Mouse (Mus musculus) liver, embryonic 16.5 days (tissue): Measurements from ENCODE around the gene Nmb. TPM values are rescaled to one million over a fixed set of nuclear protein-coding genes. Genes with fewer than 3 reads are reported as not detected.

Experiments used
- ATAC-seq: fragments of 200-750 bp; cut with Nextera tagmentation; 2 replicates; pipeline ENCODE4 v1.8.0; 2017; ENCODE audit warnings: low read depth, mild to moderate bottlenecking, moderate number of reproducible peaks, moderate library complexity
- H3K27ac ChIP-seq: fragments of 300-500 bp; sonication (generic); 2 replicates; pipeline ENCODE4 v1.5.1; 2014; ENCODE audit warnings: mild to moderate bottlenecking, low read length
- H3K27me3 ChIP-seq: fragments of 300-500 bp; sonication (generic); 2 replicates; pipeline ENCODE4 v1.6.1; 2014; ENCODE audit warnings: low read depth, low read length, mixed read lengths; ENCODE audit not compliant: control insufficient read depth, insufficient read depth
- H3K36me3 ChIP-seq: fragments of 300-500 bp; sonication (generic); 2 replicates; pipeline ENCODE4 v1.6.1; 2014; ENCODE audit warnings: mild to moderate bottlenecking; ENCODE audit not compliant: control insufficient read depth, insufficient read depth
- H3K4me1 ChIP-seq: fragments of 300-500 bp; sonication (generic); 2 replicates; pipeline ENCODE4 v1.6.1; 2014; ENCODE audit warnings: low read depth, low read length, mixed read lengths; ENCODE audit not compliant: control insufficient read depth
- H3K4me2 ChIP-seq: fragments of 300-500 bp; sonication (generic); 2 replicates; pipeline ENCODE4 v1.6.1; 2014; ENCODE audit warnings: low read depth, low read length, mixed read lengths
- H3K4me3 ChIP-seq: fragments of 300-500 bp; sonication (generic); 2 replicates; pipeline ENCODE4 v1.5.1; 2014; ENCODE audit warnings: low read depth, mild to moderate bottlenecking, low read length
- H3K9ac ChIP-seq: fragments of 300-500 bp; sonication (generic); 2 replicates; pipeline ENCODE4 v1.6.1; 2014; ENCODE audit warnings: low read depth, low read length
- H3K9me3 ChIP-seq: fragments of 300-500 bp; sonication (generic); replicated peaks from 2 replicates; pipeline ENCODE4 v1.6.1; 2016; ENCODE audit warnings: low read length; ENCODE audit not compliant: control insufficient read depth
- WGBS: fragments of 180-500 bp; shearing (Covaris S2); extraction: QIAGEN DNeasy Blood & Tissue Kit; methylation state at CpG from one replicate; pipeline ENCODE4 v1.1.7; 2014; ENCODE audit not compliant: insufficient replicate concordance; 5-methylcytosine and 5-hydroxymethylcytosine counted together
- polyA plus RNA-seq: library from polyadenylated mRNA; unstranded; fragments of >200 nt; fragmentation: Nextera tagmentation; extraction: Ambion mirVana; gene quantifications from 2 replicates; pipeline ENCODE4 v1.2.1, GENCODE M21; 2015

Nmb gene
- polyA plus RNA-seq, 1 experiment from 2014 or later, result 1.6 TPM

DNA sequence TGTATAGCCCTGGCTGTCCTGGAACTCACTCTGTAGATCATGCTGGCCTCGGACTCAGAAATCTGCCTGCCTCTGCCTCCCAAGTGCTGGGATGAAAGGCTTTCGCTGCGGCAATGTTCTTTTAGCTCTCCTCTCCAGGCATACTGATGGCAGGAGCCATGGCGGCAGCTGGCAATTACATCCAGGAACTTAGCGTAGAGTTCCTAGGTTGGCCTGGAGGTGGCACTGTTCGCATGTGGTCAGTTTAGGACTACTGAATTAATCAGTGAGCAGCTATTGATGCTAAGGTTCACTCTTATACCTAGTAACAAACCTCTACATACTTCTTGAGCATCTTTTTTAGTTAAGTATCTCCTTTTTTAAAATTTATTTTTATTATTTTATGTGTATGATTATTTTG is 47.7 kb downstream of the Nmb start:
- ATAC-seq, result no peak
- no peak overlapping the region for H3K4me3 ChIP-seq
- no peaks in the 10 kb centered on the region for H3K27me3 ChIP-seq
- 10% methylated on average over 6 of the region's 6 CpGs for WGBS
- H3K4me2 ChIP-seq, result no peak overlapping the region
- H3K27ac ChIP-seq, result no peak overlapping the region
- no peak overlapping the region for H3K9ac ChIP-seq
- H3K9me3 ChIP-seq, result no peaks in the 10 kb centered on the region
- peaks cover 13% of the 10 kb centered on the region for H3K4me1 ChIP-seq
- H3K36me3 ChIP-seq, result no peaks in the 10 kb centered on the region

DNA sequence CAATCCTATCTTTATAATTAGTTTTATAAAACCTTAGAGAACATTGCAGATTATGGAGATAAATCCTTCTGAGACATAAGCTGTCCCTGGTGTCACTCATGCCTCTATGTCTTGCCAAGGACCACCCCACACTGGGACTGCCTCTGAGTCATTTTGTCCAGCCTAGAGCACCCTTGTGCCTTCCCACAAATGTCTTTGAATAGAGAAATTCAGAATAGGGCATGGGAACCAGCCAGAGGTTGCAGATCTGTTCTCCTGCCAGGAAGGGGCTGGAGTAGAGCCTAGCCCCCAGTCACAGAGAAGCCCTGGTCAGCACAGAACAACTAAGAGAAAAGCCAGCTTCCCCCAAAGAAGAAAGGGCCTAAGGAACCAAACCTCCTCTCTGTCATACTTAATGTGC is 49.6 kb downstream of the Nmb start:
- Histone ChIP-seq H3K27me3 (no peaks in the 10 kb centered on the region), H3K4me2 (no peak overlapping the region), H3K4me3 (no peak overlapping the region), H3K9ac (no peak overlapping the region), H3K9me3 (no peaks in the 10 kb centered on the region), H3K27ac (no peak overlapping the region), H3K36me3 (no peaks in the 10 kb centered on the region), H3K4me1 (peaks cover 4% of the 10 kb centered on the region)
- no peak for ATAC-seq

DNA sequence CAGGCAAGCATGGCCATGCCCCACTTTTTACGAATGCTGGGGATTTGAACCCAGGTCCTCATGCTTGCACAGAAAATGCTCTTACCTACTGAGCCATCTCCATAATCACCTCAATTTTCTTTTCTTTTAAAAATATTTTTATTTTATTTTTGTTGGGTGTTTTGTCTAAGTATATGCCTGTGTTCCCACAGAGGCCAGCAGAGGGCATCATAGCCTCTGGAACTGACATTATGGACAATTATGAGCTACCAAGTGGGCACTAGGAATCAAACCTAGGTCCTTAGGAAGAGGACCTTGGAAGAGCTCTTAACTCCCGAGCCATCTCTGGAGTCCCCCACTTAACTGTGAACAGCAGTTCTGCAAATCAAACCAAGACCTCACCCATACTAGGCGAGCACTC is 51.7 kb downstream of the Nmb start:
- no peaks in the 10 kb centered on the region for H3K27me3 ChIP-seq
- H3K9me3 ChIP-seq, result no peaks in the 10 kb centered on the region
- no peak overlapping the region for H3K27ac ChIP-seq
- 69% methylated on average over 3 of the region's 3 CpGs for WGBS
- H3K4me1 ChIP-seq, result peaks cover 3% of the 10 kb centered on the region; the same call in 1 of the 2 replicates
- H3K9ac ChIP-seq, result no peak overlapping the region
- H3K36me3 ChIP-seq, result no peaks in the 10 kb centered on the region
- H3K4me2 ChIP-seq, result no peak overlapping the region
- H3K4me3 ChIP-seq, result no peak overlapping the region
- no peak for ATAC-seq

Other genes starting within 250 kb of the Nmb start
- gene Crtc3, start 216.2 kb downstream of the Nmb start, polyA plus RNA-seq, result 3.7 and 4.3 TPM in 2 replicates
- gene Iqgap1, start 79.1 kb downstream of the Nmb start, polyA plus RNA-seq, result 15.8 and 15.9 TPM in 2 replicates
- gene Zscan2, start 44.2 kb downstream of the Nmb start, polyA plus RNA-seq, result 0.30 and 0.36 TPM in 2 replicates
- gene Wdr73, start 3.8 kb downstream of the Nmb start, polyA plus RNA-seq, result 10.8 and 12.1 TPM in 2 replicates
- gene Sec11a, start 42.7 kb upstream of the Nmb start, polyA plus RNA-seq, result 98.7 and 99.0 TPM in 2 replicates
- 7.1 and 8.1 TPM in 2 replicates for gene Zfp592, start 88.6 kb upstream of the Nmb start, polyA plus RNA-seq
- 0.09 and 0.20 TPM in 2 replicates for gene Alpk3, start 152.5 kb upstream of the Nmb start, polyA plus RNA-seq
- gene Slc28a1, start 209.7 kb upstream of the Nmb start, polyA plus RNA-seq, result 0.90 and 0.96 TPM in 2 replicates